Mouse (Mus musculus) monocyte, adult 5-6 weeks (primary cell): Measurements from ENCODE around the gene Psg19. TPM values are rescaled to one million over a fixed set of nuclear protein-coding genes. Genes with fewer than 3 reads are reported as not detected.
"Not testable (repeated sequence)": the region's sequence is repeated elsewhere in the genome, so short reads cannot be mapped to it uniquely, and the experiment has no call there.

Source experiments
- ATAC-seq: fragments of 153-309, 156-312 bp; replicated peaks from 2 replicates; pipeline ENCODE4 v1.8.0; 2017; ENCODE audit warnings: mild to moderate bottlenecking; ENCODE audit not compliant: low TSS enrichment, insufficient number of reproducible peaks, severe bottlenecking, poor library complexity, low FRiP score
- total RNA-seq: library from RNA; stranded (forward); fragments of 200-1000, 200-491, 200-594 nt; gene quantifications from 3 replicates; pipeline ENCODE4 v1.2.3, GENCODE M21; 2017

Gene Psg19
- total RNA-seq, 1 experiment from 2014 or later: not detected

- ATAC-seq: no peak
These were observed 49.1 kb downstream of the Psg19 start for GRCm38 (mm10) chr7:18748994-18749895.

DNA sequence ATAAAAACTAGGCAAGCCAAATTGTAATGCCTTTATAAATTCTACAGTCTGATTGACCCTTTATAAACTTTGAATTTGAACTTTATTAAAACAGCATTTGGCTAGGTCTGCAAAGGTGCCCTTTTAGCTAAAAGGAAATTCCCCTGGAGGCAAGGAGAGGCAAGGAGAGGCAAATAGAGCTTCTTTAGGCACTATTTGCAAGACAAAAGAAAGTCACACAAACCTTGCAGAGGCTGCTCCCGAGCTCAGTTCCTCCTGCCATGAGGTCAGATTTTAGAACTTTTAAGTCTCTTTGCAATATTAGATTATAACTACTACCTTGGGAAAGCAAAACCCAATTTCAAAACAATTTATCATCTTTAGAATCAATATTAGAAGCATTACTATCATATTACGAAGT, 50.9 kb downstream of the Psg19 start:
- ATAC-seq: not testable (repeated sequence)

DNA sequence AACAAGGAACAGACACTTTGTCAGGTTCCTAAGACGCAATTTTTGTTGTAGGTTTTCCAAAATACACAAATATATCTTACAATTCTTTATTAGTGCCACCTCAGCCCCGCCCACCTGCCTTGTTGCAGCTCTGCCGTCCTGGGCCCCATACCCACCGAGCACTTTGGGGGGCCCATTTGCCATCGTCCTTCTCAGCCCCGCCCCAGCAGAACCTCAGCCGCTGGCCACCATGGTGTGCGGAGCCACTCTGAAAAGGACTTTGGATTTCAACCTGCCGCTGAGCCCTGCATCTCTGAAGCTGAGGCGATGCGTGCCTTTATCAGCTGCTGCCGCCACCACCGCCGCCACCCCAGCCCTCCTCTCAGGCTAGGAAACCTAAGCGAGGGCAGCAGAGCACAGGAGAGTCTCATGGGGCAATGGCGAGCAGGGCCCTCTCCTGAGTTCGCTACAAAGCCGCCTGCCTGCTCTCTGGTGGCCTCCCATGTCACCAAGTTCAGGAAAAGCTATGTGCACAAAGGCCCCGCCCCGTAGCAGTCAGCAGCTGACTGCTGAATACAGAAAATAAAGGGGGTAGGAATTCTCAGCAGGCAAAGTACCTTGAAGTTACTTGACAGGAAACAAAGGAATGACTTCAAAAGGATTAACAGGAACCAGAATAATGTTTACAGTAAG, 52.0 kb downstream of the Psg19 start:
- no peak for ATAC-seq

Other genes starting within 250 kb of the Psg19 start
- not detected in 3 replicates for gene Psg27, start 231.2 kb downstream of the Psg19 start, total RNA-seq
- not detected in 3 replicates for gene Psg23, start 182.0 kb downstream of the Psg19 start, total RNA-seq
- not detected in 3 replicates for gene Psg21, start 141.8 kb downstream of the Psg19 start, total RNA-seq
- gene Psg20, start 112.3 kb downstream of the Psg19 start, total RNA-seq: not detected in 3 replicates
- gene Psg22, start 80.4 kb downstream of the Psg19 start, total RNA-seq: not detected in 3 replicates
- gene Psg17, start 23.1 kb upstream of the Psg19 start, total RNA-seq: not detected in 3 replicates
- gene Mill2, start 41.4 kb upstream of the Psg19 start, total RNA-seq: 0.19 to 0.75 TPM in 2 of 3 replicates, not detected in the other
- 88.5 to 148 TPM (median 139 TPM) in 3 replicates for gene Pglyrp1, start 72.8 kb upstream of the Psg19 start, total RNA-seq
- gene Ccdc61, start 111.9 kb upstream of the Psg19 start, total RNA-seq: 10.6 to 30.0 TPM (median 24.7 TPM) in 3 replicates
- not detected in 3 replicates for gene Nova2, start 127.4 kb upstream of the Psg19 start, total RNA-seq
- gene Nanos2, start 188.9 kb upstream of the Psg19 start, total RNA-seq: 0.49 TPM in 1 of 3 replicates, not detected in the others
- gene Mypop, start 192.7 kb upstream of the Psg19 start, total RNA-seq: 0.75 to 2.1 TPM in 2 of 3 replicates, not detected in the other
- gene Irf2bp1, start 205.5 kb upstream of the Psg19 start, total RNA-seq: 7.1 to 10.5 TPM (median 7.8 TPM) in 3 replicates
- gene Foxa3, start 225.0 kb upstream of the Psg19 start, total RNA-seq: not detected in 3 replicates
- gene Sympk, start 225.9 kb upstream of the Psg19 start, total RNA-seq: 23.9 to 51.1 TPM (median 38.5 TPM) in 3 replicates